Mouse (Mus musculus) forebrain, embryonic 12.5 days (tissue): Measurements from ENCODE around the gene Tab3. TPM values are rescaled to one million over a fixed set of nuclear protein-coding genes. Genes with fewer than 3 reads are reported as not detected.

Experiments used
- ATAC-seq: fragments of 200-750 bp; cut with Nextera tagmentation; 2 replicates; pipeline ENCODE4 v1.8.0; 2017; ENCODE audit warnings: moderate TSS enrichment; ENCODE audit not compliant: low FRiP score
- H3K27ac ChIP-seq: fragments of 300-500 bp; sonication (generic); 2 replicates; pipeline ENCODE4 v1.5.1; 2016; ENCODE audit warnings: mild to moderate bottlenecking
- H3K27me3 ChIP-seq: fragments of 300-500 bp; sonication (generic); 2 replicates; pipeline ENCODE4 v1.6.1; 2016; ENCODE audit warnings: mild to moderate bottlenecking
- H3K36me3 ChIP-seq: fragments of 300-500 bp; sonication (generic); replicated peaks from 2 replicates; pipeline ENCODE4 v1.6.1; 2016; ENCODE audit warnings: mild to moderate bottlenecking
- H3K4me1 ChIP-seq: fragments of 300-500 bp; sonication (generic); 2 replicates; pipeline ENCODE4 v1.6.1; 2016
- H3K4me2 ChIP-seq: fragments of 300-500 bp; sonication (generic); 2 replicates; pipeline ENCODE4 v1.6.1; 2016; ENCODE audit warnings: mild to moderate bottlenecking, moderate library complexity
- H3K4me3 ChIP-seq: fragments of 300-500 bp; sonication (generic); replicated peaks from 2 replicates; pipeline ENCODE4 v1.5.1; 2016; ENCODE audit warnings: mild to moderate bottlenecking
- H3K9ac ChIP-seq: fragments of 300-500 bp; sonication (generic); 2 replicates; pipeline ENCODE4 v1.6.1; 2016; ENCODE audit warnings: mild to moderate bottlenecking
- H3K9me3 ChIP-seq: fragments of 300-500 bp; sonication (generic); 2 replicates; pipeline ENCODE4 v1.6.1; 2016
- WGBS: fragments of 180-500 bp; shearing (Covaris S2); methylation state at CpG from one replicate; pipeline ENCODE4 v1.1.7; 2016; 5-methylcytosine and 5-hydroxymethylcytosine counted together
- microRNA-seq: library from miRNA; unstranded; fragments of <30 nt; microRNA quantifications from one replicate; pipeline ENCODE4, GENCODE M21; 2017
- polyA plus RNA-seq: library from polyadenylated mRNA; unstranded; fragments of >200 nt; fragmentation: Nextera tagmentation; extraction: Ambion mirVana; gene quantifications from 2 replicates; pipeline ENCODE4 v1.2.1, GENCODE M21; 2016

Gene Tab3
- polyA plus RNA-seq, 1 experiment from 2014 or later = 5.6 TPM

GRCm38 (mm10) chrX:85676808-85677207 lies 103.0 kb downstream of the Tab3 start:
- H3K36me3 ChIP-seq = no peaks in the 10 kb centered on the region
- no peak overlapping the region for H3K4me3 ChIP-seq
- peak; percentile 55; the same call in 1 of the 2 replicates for ATAC-seq
- H3K4me1 ChIP-seq = no peaks in the 10 kb centered on the region
- H3K9me3 ChIP-seq = no peaks in the 10 kb centered on the region
- no peak overlapping the region for H3K9ac ChIP-seq
- no peak overlapping the region for H3K4me2 ChIP-seq
- no peaks in the 10 kb centered on the region for H3K27me3 ChIP-seq
- H3K27ac ChIP-seq = no peak overlapping the region
- 20% methylated on average over 7 of the region's 7 CpGs for WGBS

- ATAC-seq = no peak
- H3K4me1 ChIP-seq = no peaks in the 10 kb centered on the region
- WGBS = 73% methylated on average over 1 of the region's 1 CpGs
- no peak overlapping the region for H3K4me2 ChIP-seq
- no peaks in the 10 kb centered on the region for H3K27me3 ChIP-seq
- no peaks in the 10 kb centered on the region for H3K9me3 ChIP-seq
- H3K27ac ChIP-seq = no peak overlapping the region
- H3K9ac ChIP-seq = no peak overlapping the region
- no peaks in the 10 kb centered on the region for H3K36me3 ChIP-seq
- no peak overlapping the region for H3K4me3 ChIP-seq
These were observed 108.3 kb downstream of the Tab3 start for GRCm38 (mm10) chrX:85682125-85682524.

GRCm38 (mm10) chrX:85683723-85684122 lies 109.9 kb downstream of the Tab3 start:
- no peaks in the 10 kb centered on the region for H3K9me3 ChIP-seq
- H3K4me3 ChIP-seq = no peak overlapping the region
- H3K27me3 ChIP-seq = no peaks in the 10 kb centered on the region
- 51% methylated on average over 2 of the region's 2 CpGs for WGBS
- H3K4me2 ChIP-seq = no peak overlapping the region
- H3K4me1 ChIP-seq = no peaks in the 10 kb centered on the region
- no peak overlapping the region for H3K27ac ChIP-seq
- no peaks in the 10 kb centered on the region for H3K36me3 ChIP-seq
- ATAC-seq = no peak
- H3K9ac ChIP-seq = no peak overlapping the region

Small RNA genes within 50 kb of the gene (microRNA-seq; reads per million reads assigned to microRNA genes)
- gene Gm44378 = not detected

Other genes with a start within 250 kb of the Tab3 start
- gene Gk, start 202.8 kb downstream of the Tab3 start, polyA plus RNA-seq = 5.1 and 5.9 TPM in 2 replicates